Mouse (Mus musculus) gonadal fat pad, adult 2 months (tissue): ENCODE results near the gene Zfp385a. TPM values are rescaled to one million over a fixed set of nuclear protein-coding genes. Genes with fewer than 3 reads are reported as not detected.

ENCODE experiments used
- DNase-seq: peaks from one replicate; pipeline ENCODE4 v3.0.0-alpha.2; 2012; ENCODE audit warnings: low read depth
- polyA plus RNA-seq: library from polyadenylated mRNA; depleted of rRNA; stranded (reverse); fragments of >200 nt; gene quantifications from 2 replicates; pipeline ENCODE4 v1.2.3, GENCODE M21; 2012

Gene Zfp385a
- polyA plus RNA-seq, 1 experiment = 17.8 TPM

DNA sequence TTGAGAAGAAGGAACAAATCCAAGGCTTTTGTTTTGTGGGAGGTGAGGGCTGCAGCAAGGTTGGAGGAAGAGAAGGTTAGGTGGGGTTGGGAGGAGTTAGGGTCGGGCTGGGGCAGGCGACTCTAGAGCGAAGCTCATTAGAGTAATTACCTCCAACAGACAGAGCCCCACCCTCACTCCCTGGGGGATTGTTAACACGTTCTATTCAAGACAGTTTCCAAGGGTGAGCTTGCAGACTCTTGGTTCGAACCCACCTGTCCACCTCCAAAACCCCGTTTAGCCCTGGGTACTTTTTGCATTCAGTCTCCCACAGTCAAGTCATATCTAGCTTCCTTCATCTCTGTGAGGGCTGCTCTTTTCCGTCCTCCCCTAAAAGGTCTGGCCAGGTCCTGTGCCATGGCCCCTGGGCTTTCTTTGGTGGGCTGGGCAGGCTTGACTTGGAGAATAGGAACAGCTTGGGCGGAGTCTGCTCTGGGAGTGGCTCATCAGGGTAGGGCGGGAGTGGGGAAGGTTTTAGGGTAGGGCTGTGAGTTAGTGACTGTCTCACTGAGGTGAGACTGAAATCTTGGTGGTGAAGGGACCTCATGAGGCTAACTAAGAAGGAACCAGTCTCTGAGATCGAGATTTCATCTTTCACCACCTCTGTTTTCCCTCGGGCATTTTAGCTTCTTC, 2.8 kb downstream of the Zfp385a start:
- no peak for DNase-seq

DNA sequence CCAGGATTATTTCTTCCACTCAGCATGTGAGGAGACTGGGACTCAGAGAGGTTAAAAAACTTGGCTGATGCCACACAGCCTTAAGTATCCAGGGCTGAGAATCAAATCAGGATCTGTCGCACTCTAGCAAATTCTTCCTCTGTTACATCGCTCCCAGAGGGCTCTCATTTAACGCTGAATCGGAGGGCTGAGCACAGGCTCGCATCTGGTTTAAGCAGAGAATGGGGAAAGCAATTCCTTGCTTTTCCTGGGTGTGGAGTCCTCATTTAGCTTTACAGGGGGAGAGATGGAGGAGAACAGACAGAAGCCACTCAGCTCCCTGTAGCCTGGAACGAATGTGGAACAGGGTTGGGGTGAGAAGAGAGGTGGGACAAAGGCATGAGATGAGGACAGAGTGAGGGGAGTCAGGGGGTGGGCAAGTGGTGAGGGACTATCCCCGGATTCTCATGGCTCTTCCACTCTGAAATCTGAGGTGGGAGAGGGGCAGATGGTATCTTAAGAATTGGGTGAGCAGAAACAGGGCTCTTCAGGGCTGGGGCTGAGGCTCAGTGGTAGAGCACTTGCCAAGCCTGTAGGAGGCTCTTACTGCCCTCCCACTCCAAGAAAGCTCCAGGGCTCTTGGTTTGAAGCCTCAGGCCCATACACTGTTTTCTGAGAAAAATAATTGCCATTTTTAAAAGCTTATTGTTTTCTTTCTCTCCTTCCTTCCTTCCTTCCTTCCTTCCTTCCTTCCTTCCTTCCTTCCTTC, 4.2 kb downstream of the Zfp385a start:
- no peak for DNase-seq

DNA sequence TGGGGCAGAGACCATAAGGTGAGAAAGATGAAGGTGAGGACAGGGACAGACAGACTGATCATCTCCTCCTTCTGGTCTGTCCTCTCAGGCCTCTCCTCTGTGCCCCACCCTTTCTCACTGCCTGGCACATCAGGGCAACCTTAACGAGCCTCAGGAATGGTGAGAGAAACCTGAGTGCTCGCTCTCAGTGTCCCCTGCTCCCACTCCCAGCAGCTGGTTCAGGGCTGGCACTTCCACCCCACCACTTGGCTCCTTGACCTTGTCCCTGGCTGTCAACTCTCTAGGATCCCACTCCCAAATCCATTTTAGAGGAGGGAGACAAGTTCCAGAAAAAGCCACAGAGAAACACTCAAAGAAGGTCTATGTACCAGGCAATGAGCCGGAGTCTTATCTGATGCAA, 4.9 kb downstream of the Zfp385a start:
- DNase-seq = no peak

DNA sequence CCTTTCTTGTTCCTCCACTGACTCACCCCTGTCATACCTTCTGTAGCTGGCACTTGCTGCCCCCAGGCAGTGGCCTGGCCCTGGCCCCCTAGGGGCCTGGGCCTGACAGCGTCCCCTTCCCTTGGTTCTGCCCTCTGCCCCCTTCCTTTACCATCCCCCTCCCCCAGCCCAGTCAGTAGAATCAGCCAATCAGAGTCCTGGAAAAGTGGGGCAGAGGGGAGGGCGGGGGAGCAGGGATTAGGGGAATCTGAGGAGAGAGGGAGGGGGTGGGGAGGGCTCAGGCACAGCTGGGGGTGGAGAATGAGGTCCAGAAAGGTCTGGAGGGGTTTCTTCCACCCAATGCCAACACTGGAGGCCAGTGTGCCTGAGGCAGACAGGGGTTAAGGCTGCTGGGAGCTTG, 5.7 kb downstream of the Zfp385a start:
- DNase-seq = no peak

DNA sequence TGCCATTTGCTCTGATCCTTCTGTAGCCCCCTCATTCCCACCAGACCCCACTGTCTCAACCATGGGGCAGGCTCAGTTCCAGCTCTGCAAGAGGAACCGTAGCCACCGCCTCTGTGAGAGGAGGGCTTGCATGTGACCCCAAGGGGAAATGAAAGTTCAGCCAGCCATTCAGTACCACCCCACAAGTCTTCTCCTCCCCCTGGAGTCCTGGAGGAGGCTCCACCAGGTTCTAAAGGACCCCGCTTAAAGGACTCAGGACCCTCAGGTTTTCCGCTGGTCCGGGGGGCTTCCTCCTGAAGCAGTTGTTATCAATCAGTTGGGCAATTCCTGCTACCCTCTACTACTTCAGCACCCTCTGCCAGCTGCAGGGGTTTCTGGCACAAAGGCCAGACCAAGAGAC, 6.2 kb downstream of the Zfp385a start:
- no peak for DNase-seq

DNA sequence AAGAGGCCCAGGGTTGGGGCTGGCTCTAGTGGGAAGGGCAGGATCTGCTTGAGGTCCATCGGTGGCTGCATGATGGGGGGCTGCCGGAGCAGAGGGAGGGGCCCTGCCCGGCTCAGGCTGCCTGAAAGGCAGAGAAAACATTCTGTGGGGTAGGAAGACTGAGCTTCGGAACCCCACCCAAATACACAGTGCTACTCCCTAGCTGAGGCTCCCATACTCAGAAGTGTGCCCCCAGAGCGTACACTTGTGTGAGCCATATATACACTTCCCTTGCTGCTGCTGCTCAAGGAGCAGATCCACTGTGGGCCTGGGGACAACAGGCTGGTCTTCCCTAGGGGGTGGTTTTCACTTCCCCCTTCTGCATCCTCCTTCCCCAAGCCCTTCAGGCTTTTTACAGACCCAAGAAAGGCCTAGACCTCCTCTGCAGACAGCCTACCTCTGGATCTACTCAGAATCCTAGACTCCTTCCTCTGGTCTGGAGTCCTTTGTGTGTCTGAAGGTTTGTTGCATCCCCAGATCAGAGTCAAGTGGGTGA, 6.7 kb downstream of the Zfp385a start:
- no peak for DNase-seq

DNA sequence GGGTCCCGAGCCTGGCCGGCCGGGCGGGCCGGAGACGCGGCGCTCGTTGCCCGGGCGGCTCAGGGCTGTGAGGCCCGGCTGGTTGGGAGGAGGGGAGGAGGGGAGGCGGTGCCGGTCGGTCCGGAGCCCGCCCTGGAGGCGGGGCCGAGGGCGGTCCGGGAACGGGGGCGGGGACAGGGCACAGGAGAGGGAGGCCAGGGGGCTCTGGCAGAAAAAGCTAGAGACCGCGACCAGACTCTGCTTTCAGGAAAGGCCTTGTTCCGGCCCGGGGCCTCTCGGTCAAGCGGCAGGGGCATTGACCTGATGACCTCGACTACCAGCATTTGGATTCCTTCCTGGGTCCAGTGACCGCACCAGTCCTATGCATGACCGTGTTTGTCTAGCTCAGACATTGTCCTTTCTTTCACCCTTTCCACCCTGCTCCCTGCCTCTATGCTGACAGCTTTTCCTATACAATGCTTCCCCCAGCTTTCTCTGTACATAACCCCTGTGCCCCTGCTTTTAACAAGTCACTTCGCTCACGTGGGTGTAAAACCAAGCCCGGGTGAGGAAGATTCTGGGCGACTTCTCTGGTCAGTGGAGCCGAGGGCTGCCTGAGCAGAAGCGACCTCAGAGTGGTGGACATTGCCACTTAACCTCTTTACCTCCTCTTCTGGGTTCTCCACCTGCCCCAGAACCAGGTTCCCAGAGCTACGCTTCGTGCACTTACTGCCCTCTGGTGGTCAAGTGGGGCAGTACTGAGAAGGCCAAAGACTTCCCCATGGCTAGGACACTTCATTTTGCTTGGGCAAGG, 16.2 kb downstream of the Zfp385a start:
- no peak for DNase-seq

DNA sequence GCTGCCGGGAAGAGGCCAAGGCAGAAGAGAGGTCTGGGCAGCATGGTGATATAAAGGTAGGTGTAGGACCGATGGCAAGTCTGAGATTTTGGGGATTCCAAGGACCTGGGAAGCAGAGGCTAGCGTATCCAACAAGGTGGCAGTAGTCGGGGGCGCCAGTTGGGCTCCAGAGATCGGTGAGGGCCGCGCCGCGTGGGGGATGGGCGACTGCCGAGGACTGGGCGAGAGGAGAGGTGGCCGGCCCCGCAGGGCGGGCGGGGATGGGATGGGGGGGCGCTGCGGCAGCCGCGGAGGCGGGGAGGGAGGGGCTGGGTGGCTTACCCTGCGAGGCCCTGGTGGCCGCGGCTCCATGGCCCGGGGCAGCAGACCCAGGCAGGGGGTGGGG, 16.8 kb downstream of the Zfp385a start:
- no peak for DNase-seq

DNA sequence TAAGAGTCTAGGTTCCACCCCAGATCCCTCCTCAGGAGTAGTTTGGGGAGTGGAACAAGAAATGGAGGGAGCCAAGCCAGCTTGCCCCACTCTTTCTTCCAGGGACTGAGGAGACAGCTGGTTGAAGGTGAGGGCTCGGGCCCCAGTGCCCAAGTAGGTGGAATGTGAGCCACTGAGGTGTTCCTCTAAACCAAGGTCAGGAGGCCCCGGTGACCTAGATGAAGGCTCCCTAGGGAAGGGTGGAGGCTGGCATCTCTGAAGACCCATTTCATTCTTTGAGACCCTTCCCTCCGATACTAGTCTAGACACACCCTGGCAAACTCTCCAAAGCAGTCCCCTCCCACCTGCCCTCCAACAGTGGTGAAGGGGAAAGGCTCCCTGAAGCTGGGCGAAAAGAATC, 17.5 kb downstream of the Zfp385a start:
- no peak for DNase-seq

DNA sequence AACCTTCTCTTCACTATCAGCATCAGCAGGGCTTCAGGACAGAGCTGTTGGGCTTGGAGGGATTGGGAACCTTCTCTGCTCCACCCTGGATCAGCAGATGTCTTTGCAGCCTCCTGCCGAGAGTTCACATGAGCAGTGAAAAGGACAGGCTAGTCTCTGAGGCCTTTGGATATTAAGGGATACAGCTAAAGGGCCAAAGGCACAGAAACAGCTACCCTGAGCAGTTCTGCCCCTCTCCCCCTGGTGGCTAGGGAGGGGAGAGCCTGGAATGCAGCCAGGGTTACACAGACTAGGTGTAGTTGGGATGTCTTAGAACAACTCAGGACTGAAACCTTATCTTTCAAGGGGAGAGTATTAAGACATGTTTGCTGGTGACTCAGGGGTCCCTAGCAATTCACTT, 18.8 kb downstream of the Zfp385a start:
- no peak for DNase-seq

DNA sequence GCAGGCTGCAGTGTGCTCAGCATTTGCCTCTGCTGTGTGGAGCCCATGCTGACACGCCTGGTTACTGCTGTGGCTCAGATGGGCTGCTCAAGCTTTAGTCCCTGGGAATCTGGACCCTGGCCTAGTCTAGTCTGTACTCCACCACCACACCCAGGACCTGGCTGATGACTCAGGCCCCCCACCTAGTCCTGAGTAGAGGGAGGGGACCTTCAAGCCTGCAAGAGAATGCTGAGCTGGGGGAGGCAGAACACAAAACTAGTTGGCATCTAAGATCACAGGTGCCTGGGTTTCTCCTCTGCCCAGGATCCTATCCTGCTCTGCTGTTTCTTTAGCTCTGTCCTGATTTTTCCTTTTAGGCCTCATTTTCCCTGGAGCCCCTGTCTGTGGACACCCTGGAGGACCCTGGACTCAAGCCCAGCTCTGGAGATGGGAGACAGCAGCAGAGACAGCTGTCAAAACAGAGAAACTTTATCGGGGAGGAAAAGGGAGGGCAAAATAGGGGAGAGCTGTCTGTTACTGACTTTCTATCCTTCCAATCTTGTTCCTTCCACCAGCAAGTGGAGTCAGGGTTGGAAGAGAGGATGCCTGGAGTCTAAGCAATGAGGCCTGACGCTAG, 21.6 kb downstream of the Zfp385a start:
- no peak for DNase-seq

DNA sequence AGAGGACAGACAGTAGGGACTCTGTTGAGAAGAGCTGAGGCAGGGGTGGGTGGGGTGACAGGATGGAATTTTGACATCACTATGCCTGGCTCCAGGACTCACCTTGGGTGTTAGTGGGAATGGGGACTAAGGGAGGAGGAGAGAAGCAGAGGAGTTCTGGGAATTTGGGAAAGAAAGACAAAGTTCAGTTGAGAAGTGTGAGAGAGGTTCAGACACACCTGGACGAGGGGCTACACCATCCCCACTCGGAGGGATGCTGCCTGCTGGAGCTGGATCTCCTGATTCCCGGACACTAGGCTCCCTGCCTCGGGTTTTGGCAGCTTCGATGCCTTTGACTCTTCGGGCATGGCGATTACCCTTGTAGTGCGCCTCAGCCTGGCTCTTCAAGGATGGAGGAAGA, 22.2 kb downstream of the Zfp385a start:
- no peak for DNase-seq

DNA sequence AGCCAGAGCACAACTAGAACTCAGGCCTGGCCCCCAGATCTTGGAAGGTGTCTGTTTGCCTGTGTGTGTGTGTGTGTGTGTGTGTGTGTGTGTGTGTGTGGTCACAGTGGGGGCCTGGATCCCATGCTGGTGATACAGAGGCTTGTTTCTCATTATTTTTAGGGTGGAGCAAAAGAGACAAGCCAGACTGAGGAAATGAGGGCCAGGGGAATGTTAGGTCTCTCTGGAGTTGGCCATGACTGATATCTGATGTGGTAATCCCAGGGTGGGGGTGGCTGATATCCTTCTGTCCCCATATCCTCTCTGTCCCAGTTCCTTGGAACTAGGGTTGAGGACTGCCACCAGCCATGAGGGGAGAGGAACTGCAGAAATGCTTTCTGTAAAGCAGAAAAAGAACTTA, 22.8 kb downstream of the Zfp385a start:
- DNase-seq = no peak

DNA sequence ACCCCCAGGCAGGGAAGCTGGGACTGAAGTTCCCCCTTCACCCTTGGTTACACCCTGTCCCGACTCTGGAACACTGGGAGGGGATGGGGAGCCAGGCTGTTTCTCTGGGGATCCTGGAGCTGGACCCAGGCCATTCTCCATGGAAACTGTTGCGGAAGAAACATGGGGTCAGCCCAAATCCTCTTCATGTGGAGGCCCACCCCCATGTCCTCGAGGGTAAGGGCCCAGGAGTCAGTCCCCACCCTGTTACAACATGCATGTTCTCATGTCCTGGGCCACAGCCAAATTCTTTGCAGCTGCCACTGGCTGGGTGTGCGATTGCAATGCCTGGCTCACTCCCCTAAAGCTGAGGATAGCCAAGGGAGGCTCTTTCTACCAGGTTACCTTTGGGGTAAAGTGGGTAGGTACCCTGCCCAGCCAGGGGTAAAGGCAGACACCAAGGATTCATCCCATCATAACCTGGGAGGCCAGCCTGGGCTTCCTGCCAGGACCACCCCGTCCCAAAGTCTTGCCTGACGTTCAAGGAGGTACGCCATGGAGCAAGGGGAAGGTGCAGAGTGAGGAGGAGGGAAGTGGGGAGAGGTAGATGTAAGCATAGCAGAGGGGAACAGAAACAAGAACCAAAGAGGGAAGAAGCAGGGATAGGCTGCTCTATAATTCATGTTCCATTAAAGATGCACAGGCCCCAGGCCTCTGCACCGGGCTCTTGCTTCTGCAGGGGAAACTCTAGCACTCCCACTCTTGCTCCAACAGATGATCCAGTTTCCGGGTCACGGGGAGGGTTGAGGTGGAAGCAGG, 23.7 kb downstream of the Zfp385a start:
- no peak for DNase-seq

DNA sequence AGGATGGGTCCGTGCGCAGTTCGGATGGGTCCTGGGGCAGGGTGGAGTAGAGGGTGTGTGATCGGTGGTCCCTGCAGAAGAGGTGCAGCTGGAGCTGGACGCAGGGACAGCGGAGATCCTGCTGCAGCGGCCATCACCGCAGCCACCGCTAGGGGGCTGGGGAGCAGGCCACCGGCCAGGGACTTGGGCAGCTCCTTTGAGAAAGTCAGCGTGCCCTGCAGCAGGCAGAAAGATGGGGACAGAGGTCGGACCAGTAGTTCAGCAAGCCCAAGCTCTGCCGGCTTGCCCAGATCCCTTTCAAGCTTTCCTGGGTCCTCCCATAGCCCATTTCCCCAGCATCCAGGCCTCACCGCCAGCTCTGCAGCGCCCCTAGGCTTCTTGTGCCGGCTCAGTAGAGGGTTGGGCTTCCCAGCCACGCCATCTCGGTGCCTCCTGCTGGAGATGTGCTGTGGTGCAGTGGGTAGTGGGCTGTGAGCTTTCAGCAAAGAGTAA, 24.8 kb downstream of the Zfp385a start:
- no peak for DNase-seq

DNA sequence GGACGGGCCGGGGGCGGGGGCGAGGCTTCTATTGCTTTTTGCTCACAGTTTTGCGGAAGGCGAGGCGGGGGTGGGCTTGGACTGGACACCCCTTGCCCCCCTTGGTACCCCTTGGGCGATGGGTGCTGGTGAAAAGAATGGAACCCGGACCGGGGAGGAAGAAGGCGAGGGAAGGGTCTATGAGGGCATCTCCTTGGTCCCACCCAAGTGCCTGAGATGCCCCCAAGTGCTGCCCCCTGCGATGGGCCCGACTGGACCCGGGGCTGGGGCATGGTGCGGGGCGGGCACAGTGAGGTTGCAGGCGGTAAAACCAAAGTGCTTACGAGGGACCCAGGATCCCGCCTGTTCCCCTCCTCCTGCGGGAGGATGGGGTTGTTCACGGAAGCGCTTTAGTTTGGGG, 25.7 kb downstream of the Zfp385a start:
- no peak for DNase-seq

DNA sequence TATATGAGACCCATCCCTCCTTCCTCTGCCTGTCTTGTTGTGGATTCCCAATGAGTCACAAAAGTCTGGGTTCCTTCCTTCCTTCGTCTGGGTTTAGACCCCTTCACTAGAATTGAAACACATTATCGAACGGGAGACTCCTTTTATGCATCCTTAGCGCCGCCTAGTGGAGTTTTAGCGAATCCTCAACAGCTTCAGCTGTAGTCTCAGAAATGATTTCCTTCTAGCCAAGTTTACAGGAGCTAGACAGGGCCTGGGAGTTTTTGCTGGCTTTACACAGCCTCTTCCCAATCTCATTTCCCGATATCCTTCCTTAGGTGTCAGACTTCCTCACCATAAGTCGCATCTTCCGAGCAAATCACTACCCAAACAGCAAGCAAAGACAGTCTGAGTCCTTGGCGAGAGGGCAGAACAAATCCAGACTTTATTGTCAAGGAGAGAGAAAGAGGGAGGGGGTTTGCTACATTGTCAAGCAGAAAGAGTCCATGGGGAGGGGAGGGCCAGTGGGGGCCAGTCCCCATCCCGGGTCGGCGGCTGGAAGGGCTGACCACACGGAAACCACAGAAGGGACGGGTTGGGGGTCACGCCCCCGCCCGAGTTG, 26.3 kb downstream of the Zfp385a start:
- no peak for DNase-seq

DNA sequence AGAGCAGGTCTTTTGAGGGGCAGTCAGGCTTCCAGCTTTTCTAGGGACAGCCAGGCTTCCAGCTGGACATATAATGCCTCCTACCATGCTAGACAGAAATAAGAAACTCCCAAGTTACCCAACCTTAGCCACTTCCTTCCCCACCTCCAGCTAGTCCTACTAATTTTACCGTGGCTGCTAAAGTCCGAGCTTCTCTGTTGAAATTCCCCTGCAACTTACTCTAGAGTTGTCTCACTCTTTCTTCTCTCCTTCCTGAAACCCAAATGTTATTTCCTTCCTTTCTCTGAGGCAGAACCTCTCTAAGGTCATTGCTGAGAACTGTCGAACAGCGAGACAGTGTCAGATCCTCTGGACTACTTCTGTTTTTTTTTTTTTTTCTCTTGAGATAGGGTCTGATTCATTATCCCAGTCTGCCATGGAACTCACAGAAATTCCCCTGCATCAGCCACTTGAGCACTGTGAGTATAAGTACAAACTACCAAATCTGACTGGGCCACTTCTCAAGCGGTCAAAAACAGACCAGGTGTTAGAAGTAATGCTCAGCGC, 29.5 kb downstream of the Zfp385a start, which contains the start of gene Gpr84:
TSS of gene Gpr84 (minus strand) at position 248 of the 546 bp plus-strand sequence.
- no peak for DNase-seq

DNA sequence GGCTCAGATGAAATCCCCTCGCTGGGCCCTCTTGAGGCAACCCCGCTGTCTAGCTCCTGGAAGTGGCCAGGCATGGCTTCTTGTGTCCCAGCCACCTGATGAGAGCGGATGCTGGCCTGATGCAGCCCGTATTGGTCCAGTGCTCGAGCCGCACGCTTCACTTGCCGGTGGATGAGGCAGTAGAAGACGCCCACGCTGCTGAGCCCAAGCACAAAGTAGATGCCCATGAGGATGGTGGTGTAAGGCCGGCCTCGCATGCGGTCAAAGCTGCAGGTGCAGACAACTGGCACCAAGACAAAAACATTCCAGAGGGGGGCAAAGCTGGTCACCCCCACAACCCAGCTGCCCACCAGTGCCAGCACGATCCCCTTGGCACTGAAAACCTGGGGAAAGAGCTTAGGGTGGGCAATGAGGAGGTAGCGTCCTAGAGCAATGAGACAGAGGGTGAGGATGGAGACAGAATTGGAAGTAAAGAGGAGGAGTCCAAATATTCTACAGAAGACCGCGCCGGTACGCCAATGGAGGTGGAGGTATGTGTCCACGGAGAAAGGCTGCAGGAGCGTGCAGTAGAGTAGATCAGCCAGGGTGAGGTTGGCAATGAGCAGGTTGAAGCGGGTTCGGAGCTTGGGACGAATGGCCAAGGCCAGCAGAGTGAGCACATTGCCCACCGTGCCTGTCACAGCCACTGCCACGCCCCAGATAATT, 30.9 kb downstream of the Zfp385a start:
- no peak for DNase-seq
